Mouse (Mus musculus): ENCODE data around the gene Timp2. TPM values are rescaled to one million over a fixed set of nuclear protein-coding genes. Genes with fewer than 3 reads are reported as not detected.

Gene Timp2
- polyA plus RNA-seq, 1 experiment: 78.8 TPM

- H3K36me3 ChIP-seq (ENCODE audit: control insufficient read depth, insufficient read depth, low read length): no peaks in the 10 kb centered on the region
- no peak for DNase-seq
- H3K4me3 ChIP-seq (ENCODE audit: control insufficient read depth, insufficient read depth, low read length): no peak overlapping the region
- no peak overlapping the region for H3K27ac ChIP-seq (ENCODE audit: control insufficient read depth, insufficient read depth, low read length)
- peaks cover 14% of the 10 kb centered on the region for H3K4me1 ChIP-seq (replicated peaks; ENCODE audit: control insufficient read depth, insufficient read depth, low read length)
- no peak for TF ChIP-seq POLR2A (IDR thresholded peaks at IDR 0.05; ENCODE audit: control insufficient read depth, extremely low read depth, insufficient read depth, low read length, poor library complexity)
- TF ChIP-seq CTCF (IDR thresholded peaks at IDR 0.05; ENCODE audit: borderline replicate concordance, control insufficient read depth, extremely low read depth, insufficient read depth, low read length, poor library complexity): no peak
- 90% methylated on average over 7 of the region's 7 CpGs for WGBS
- H3K27me3 ChIP-seq (ENCODE audit: control insufficient read depth, insufficient read depth, low read length): no peaks in the 10 kb centered on the region
These were observed 9.6 kb upstream of the Timp2 start for GRCm38 (mm10) chr11:118365171-118365570.

- H3K36me3 ChIP-seq (ENCODE audit: control insufficient read depth, insufficient read depth, low read length): no peaks in the 10 kb centered on the region
- no peak for DNase-seq
- H3K4me3 ChIP-seq (ENCODE audit: control insufficient read depth, insufficient read depth, low read length): no peak overlapping the region
- no peaks in the 10 kb centered on the region for H3K27me3 ChIP-seq (ENCODE audit: control insufficient read depth, insufficient read depth, low read length)
- WGBS: 98% methylated on average over 4 of the region's 4 CpGs
- TF ChIP-seq CTCF (IDR thresholded peaks at IDR 0.05; ENCODE audit: borderline replicate concordance, control insufficient read depth, extremely low read depth, insufficient read depth, low read length, poor library complexity) (no peak), POLR2A (IDR thresholded peaks at IDR 0.05; ENCODE audit: control insufficient read depth, extremely low read depth, insufficient read depth, low read length, poor library complexity) (no peak)
- H3K27ac ChIP-seq (ENCODE audit: control insufficient read depth, insufficient read depth, low read length): no peak overlapping the region
- H3K4me1 ChIP-seq (replicated peaks; ENCODE audit: control insufficient read depth, insufficient read depth, low read length): peaks cover 14% of the 10 kb centered on the region
These were observed 8.5 kb upstream of the Timp2 start for GRCm38 (mm10) chr11:118364021-118364420.

- no peak for DNase-seq
These were observed 7.5 kb upstream of the Timp2 start for GRCm38 (mm10) chr11:118362971-118363518.

GRCm38 (mm10) chr11:118362501-118362900, 7.0 kb upstream of the Timp2 start:
- WGBS: 86% methylated on average over 1 of the region's 1 CpGs
- DNase-seq: no peak
- no peaks in the 10 kb centered on the region for H3K27me3 ChIP-seq (ENCODE audit: control insufficient read depth, insufficient read depth, low read length)

More at GRCm38 (mm10) chr11:118362971-118363518, 7.5 kb upstream of the Timp2 start:
- peaks cover 14% of the 10 kb centered on the region for H3K4me1 ChIP-seq (replicated peaks; ENCODE audit: control insufficient read depth, insufficient read depth, low read length)
- no peaks in the 10 kb centered on the region for H3K27me3 ChIP-seq (ENCODE audit: control insufficient read depth, insufficient read depth, low read length)
- no peak overlapping the region for H3K27ac ChIP-seq (ENCODE audit: control insufficient read depth, insufficient read depth, low read length)
- H3K36me3 ChIP-seq (ENCODE audit: control insufficient read depth, insufficient read depth, low read length): no peaks in the 10 kb centered on the region
- no peak for TF ChIP-seq POLR2A (IDR thresholded peaks at IDR 0.05; ENCODE audit: control insufficient read depth, extremely low read depth, insufficient read depth, low read length, poor library complexity)
- no peak for TF ChIP-seq CTCF (IDR thresholded peaks at IDR 0.05; ENCODE audit: borderline replicate concordance, control insufficient read depth, extremely low read depth, insufficient read depth, low read length, poor library complexity)
- no peak overlapping the region for H3K4me3 ChIP-seq (ENCODE audit: control insufficient read depth, insufficient read depth, low read length)
- 28% methylated on average over 8 of the region's 8 CpGs for WGBS

GRCm38 (mm10) chr11:118360907-118361341, 5.4 kb upstream of the Timp2 start:
- H3K4me3 ChIP-seq (ENCODE audit: control insufficient read depth, insufficient read depth, low read length): no peak overlapping the region
- no peak overlapping the region for H3K27ac ChIP-seq (ENCODE audit: control insufficient read depth, insufficient read depth, low read length)
- peaks cover 14% of the 10 kb centered on the region for H3K4me1 ChIP-seq (replicated peaks; ENCODE audit: control insufficient read depth, insufficient read depth, low read length)
- no peaks in the 10 kb centered on the region for H3K27me3 ChIP-seq (ENCODE audit: control insufficient read depth, insufficient read depth, low read length)
- DNase-seq: no peak
- TF ChIP-seq CTCF (IDR thresholded peaks at IDR 0.05; ENCODE audit: borderline replicate concordance, control insufficient read depth, extremely low read depth, insufficient read depth, low read length, poor library complexity): no peak
- no peak for TF ChIP-seq POLR2A (IDR thresholded peaks at IDR 0.05; ENCODE audit: control insufficient read depth, extremely low read depth, insufficient read depth, low read length, poor library complexity)
- 34% methylated on average over 10 of the region's 10 CpGs for WGBS
- no peaks in the 10 kb centered on the region for H3K36me3 ChIP-seq (ENCODE audit: control insufficient read depth, insufficient read depth, low read length)

More at GRCm38 (mm10) chr11:118362501-118362900, 7.0 kb upstream of the Timp2 start:
- Histone ChIP-seq H3K27ac (ENCODE audit: control insufficient read depth, insufficient read depth, low read length) (no peak overlapping the region), H3K4me1 (replicated peaks; ENCODE audit: control insufficient read depth, insufficient read depth, low read length) (peaks cover 14% of the 10 kb centered on the region), H3K36me3 (ENCODE audit: control insufficient read depth, insufficient read depth, low read length) (no peaks in the 10 kb centered on the region), H3K4me3 (ENCODE audit: control insufficient read depth, insufficient read depth, low read length) (no peak overlapping the region)
- TF ChIP-seq POLR2A (IDR thresholded peaks at IDR 0.05; ENCODE audit: control insufficient read depth, extremely low read depth, insufficient read depth, low read length, poor library complexity) (no peak), CTCF (IDR thresholded peaks at IDR 0.05; ENCODE audit: borderline replicate concordance, control insufficient read depth, extremely low read depth, insufficient read depth, low read length, poor library complexity) (no peak)

- DNase-seq: no peak
- Histone ChIP-seq H3K27me3 (ENCODE audit: control insufficient read depth, insufficient read depth, low read length) (no peaks in the 10 kb centered on the region), H3K4me1 (replicated peaks; ENCODE audit: control insufficient read depth, insufficient read depth, low read length) (peaks cover 19% of the 10 kb centered on the region), H3K27ac (ENCODE audit: control insufficient read depth, insufficient read depth, low read length) (no peak overlapping the region), H3K36me3 (ENCODE audit: control insufficient read depth, insufficient read depth, low read length) (no peaks in the 10 kb centered on the region), H3K4me3 (ENCODE audit: control insufficient read depth, insufficient read depth, low read length) (no peak overlapping the region)
- no peak for TF ChIP-seq POLR2A (IDR thresholded peaks at IDR 0.05; ENCODE audit: control insufficient read depth, extremely low read depth, insufficient read depth, low read length, poor library complexity)
- no peak for TF ChIP-seq CTCF (IDR thresholded peaks at IDR 0.05; ENCODE audit: borderline replicate concordance, control insufficient read depth, extremely low read depth, insufficient read depth, low read length, poor library complexity)
- WGBS: 73% methylated on average over 7 of the region's 7 CpGs
These were observed 5.0 kb upstream of the Timp2 start for GRCm38 (mm10) chr11:118360491-118360890.
